Mouse (Mus musculus) liver, embryonic 13.5 days (tissue): ENCODE results near the gene Lrig1. TPM values are rescaled to one million over a fixed set of nuclear protein-coding genes. Genes with fewer than 3 reads are reported as not detected.

ENCODE experiments used
- ATAC-seq: fragments of 200-750 bp; cut with Nextera tagmentation; 2 replicates; pipeline ENCODE4 v1.8.0; 2017; ENCODE audit warnings: low read depth, mild to moderate bottlenecking, moderate number of reproducible peaks, moderate library complexity
- DNase-seq: peaks from one replicate; pipeline ENCODE4 v3.0.0; 2022
- H3K27ac ChIP-seq: fragments of 300-500 bp; sonication (generic); 2 replicates; pipeline ENCODE4 v1.5.1; 2015; ENCODE audit warnings: moderate library complexity, mild to moderate bottlenecking, inconsistent platforms
- H3K27me3 ChIP-seq: fragments of 300-500 bp; sonication (generic); 2 replicates; pipeline ENCODE4 v1.6.1; 2015; ENCODE audit warnings: mild to moderate bottlenecking, inconsistent platforms
- H3K36me3 ChIP-seq: fragments of 300-500 bp; sonication (generic); 2 replicates; pipeline ENCODE4 v1.6.1; 2015; ENCODE audit warnings: mild to moderate bottlenecking, inconsistent platforms
- H3K4me1 ChIP-seq: fragments of 300-500 bp; sonication (generic); replicated peaks from 2 replicates; pipeline ENCODE4 v1.6.1; 2015; ENCODE audit warnings: inconsistent platforms
- H3K4me2 ChIP-seq: fragments of 300-500 bp; sonication (generic); 2 replicates; pipeline ENCODE4 v1.6.1; 2015; ENCODE audit warnings: inconsistent platforms, mild to moderate bottlenecking, moderate library complexity
- H3K4me3 ChIP-seq: fragments of 300-500 bp; sonication (generic); replicated peaks from 2 replicates; pipeline ENCODE4 v1.5.1; 2015; ENCODE audit warnings: mild to moderate bottlenecking, inconsistent platforms
- H3K9ac ChIP-seq: fragments of 300-500 bp; sonication (generic); 2 replicates; pipeline ENCODE4 v1.6.1; 2015; ENCODE audit warnings: mild to moderate bottlenecking, inconsistent platforms
- H3K9me3 ChIP-seq: fragments of 300-500 bp; sonication (generic); replicated peaks from 2 replicates; pipeline ENCODE4 v1.6.1; 2016; ENCODE audit warnings: inconsistent platforms
- WGBS: fragments of 180-500 bp; shearing (Covaris S2); methylation state at CpG from one replicate; pipeline ENCODE4 v1.1.7; 2015; ENCODE audit not compliant: insufficient replicate concordance; 5-methylcytosine and 5-hydroxymethylcytosine counted together
- polyA plus RNA-seq: library from polyadenylated mRNA; unstranded; fragments of >200 nt; fragmentation: Nextera tagmentation; extraction: Ambion mirVana; gene quantifications from 2 replicates; pipeline ENCODE4 v1.2.1, GENCODE M21; 2015

The Lrig1 gene
- polyA plus RNA-seq, 1 experiment from 2014 or later, result 1.6 TPM

DNA sequence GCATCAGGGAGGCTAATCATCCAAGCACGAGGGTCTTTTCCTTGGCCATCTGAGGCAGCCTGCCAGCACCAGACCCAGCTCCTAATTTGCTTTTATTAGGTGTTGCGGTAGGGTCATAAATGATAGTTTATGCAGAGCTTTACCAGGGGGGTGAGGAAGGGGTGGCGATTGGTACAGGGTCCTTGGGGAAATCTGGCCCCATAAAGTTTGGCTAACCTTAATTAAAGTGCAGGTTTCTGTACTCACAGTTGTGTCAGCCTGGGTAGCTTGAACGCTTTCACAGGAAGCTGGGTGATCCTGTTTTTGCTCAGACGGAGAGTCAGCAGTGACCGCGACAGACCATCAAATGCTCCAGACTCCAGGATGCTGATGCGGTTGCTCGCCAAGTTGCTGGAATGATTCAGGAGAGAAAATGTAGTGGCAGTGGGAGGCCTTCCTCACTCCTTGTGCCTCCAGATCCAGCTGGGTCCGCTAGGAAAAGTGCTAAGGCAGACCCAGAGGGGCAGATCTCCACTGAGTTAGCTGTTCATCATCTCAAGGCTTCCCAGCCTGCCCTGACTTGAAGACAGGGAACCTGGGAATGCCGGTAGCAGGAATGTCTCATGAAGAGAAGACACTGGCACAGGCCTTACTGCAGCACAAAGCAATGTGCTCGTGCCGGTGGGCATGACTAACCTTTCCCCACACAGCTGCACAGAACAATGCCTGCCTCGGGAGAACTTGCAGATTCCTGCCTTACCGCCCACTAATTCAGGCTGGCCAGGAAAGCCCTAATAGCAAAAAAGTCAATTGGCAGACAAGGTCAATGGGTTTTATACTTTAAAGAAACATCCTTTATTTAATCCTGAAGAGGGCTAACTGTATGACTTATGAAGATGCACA is 72.0 kb downstream of the Lrig1 start:
- Histone ChIP-seq H3K27me3 (0 out of 2 replicates have a peak, but pooled peaks cover 3% of the 10 kb centered on the region), H3K9ac (no peak overlapping the region), H3K4me3 (no peak overlapping the region), H3K4me1 (no peaks in the 10 kb centered on the region), H3K9me3 (no peaks in the 10 kb centered on the region), H3K27ac (no peak overlapping the region), H3K36me3 (no peaks in the 10 kb centered on the region), H3K4me2 (no peak overlapping the region)
- DNase-seq, result no peak
- 49% methylated on average over 15 of the region's 15 CpGs for WGBS
- no peak for ATAC-seq

GRCm38 (mm10) chr6:94626807-94627206 is 73.2 kb downstream of the Lrig1 start:
- Histone ChIP-seq H3K9ac (no peak overlapping the region), H3K9me3 (no peaks in the 10 kb centered on the region), H3K4me2 (no peak overlapping the region), H3K36me3 (no peaks in the 10 kb centered on the region), H3K4me3 (no peak overlapping the region), H3K27me3 (0 out of 2 replicates have a peak, but pooled peaks cover 3% of the 10 kb centered on the region), H3K27ac (no peak overlapping the region), H3K4me1 (no peaks in the 10 kb centered on the region)
- WGBS, result 47% methylated on average over 2 of the region's 2 CpGs
- ATAC-seq (no peak), DNase-seq (no peak)

DNA sequence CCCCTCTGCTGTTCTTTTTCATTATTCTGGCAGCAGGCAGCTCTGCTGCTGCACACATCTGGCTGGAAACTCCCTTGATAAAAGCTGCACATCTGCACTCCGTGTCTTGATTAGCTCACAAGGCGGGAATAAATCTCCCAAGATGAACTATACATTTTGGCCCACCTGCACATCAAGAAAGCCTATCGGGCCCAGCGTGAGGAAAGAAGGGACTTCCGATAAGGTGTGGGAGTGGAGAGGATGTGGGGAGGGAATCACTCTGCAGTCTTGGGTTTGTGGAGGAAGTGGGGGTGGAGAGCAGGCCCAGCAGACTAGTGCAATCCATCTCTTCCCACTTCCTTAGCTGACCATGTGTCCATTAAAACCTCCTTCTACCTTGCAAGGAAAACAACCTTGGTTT is 74.1 kb downstream of the Lrig1 start:
- H3K4me1 ChIP-seq, result no peaks in the 10 kb centered on the region
- no peak for ATAC-seq
- no peak overlapping the region for H3K9ac ChIP-seq
- no peak overlapping the region for H3K4me2 ChIP-seq
- no peak overlapping the region for H3K4me3 ChIP-seq
- H3K36me3 ChIP-seq, result no peaks in the 10 kb centered on the region
- 0 out of 2 replicates have a peak, but pooled peaks cover 3% of the 10 kb centered on the region for H3K27me3 ChIP-seq
- no peak for DNase-seq
- H3K27ac ChIP-seq, result no peak overlapping the region
- 34% methylated on average over 5 of the region's 5 CpGs for WGBS
- no peaks in the 10 kb centered on the region for H3K9me3 ChIP-seq

- Histone ChIP-seq H3K9ac (no peak overlapping the region), H3K4me2 (no peak overlapping the region), H3K4me3 (no peak overlapping the region), H3K27ac (no peak overlapping the region), H3K36me3 (no peaks in the 10 kb centered on the region), H3K4me1 (no peaks in the 10 kb centered on the region), H3K27me3 (0 out of 2 replicates have a peak, but pooled peaks cover 3% of the 10 kb centered on the region), H3K9me3 (no peaks in the 10 kb centered on the region)
- DNase-seq, result no peak
- no peak for ATAC-seq
- 73% methylated on average over 5 of the region's 5 CpGs for WGBS
Measured at GRCm38 (mm10) chr6:94624543-94624942, 75.4 kb downstream of the Lrig1 start.

- Histone ChIP-seq H3K36me3 (no peaks in the 10 kb centered on the region), H3K27ac (no peak overlapping the region), H3K4me1 (no peaks in the 10 kb centered on the region), H3K9ac (no peak overlapping the region), H3K4me3 (no peak overlapping the region), H3K9me3 (no peaks in the 10 kb centered on the region), H3K27me3 (0 out of 2 replicates have a peak, but pooled peaks cover 3% of the 10 kb centered on the region), H3K4me2 (no peak overlapping the region)
- no peak for ATAC-seq
- DNase-seq, result peak; percentile 8
- 62% methylated on average over 4 of the region's 4 CpGs for WGBS
Measured at GRCm38 (mm10) chr6:94622983-94623382, 77.0 kb downstream of the Lrig1 start.

DNA sequence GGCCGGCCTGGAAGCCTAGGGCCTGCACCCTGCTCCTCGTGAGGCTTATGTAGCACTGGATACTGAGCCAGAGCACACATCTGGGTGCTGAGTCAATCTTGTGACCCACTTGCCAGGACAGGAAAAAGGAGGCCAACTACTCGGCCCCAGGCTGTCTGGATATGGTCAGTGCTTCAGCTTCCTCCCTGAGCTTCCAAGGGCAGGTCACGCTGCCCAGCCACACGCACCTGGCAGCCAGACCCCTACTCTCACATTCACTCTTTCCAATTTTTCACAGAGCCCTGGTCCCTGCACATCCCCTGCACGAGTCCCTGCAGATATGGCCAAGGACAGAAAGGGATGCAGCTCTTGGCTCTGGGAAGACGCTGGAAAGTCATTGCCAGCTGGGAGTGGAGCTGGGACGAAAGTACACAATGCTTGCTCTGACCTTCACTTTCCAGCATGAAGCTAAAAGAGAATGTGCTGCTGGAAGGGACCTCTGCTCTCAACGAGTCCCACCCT is 79.1 kb downstream of the Lrig1 start:
- 61% methylated on average over 9 of the region's 9 CpGs for whole genome bisulfite sequencing
- no peak overlapping the region for H3K4me2 ChIP-seq
- no peak for DNase-seq
- no peaks in the 10 kb centered on the region for H3K4me1 ChIP-seq
- H3K36me3 ChIP-seq, result no peaks in the 10 kb centered on the region
- no peaks in the 10 kb centered on the region for H3K9me3 ChIP-seq
- H3K27ac ChIP-seq, result no peak overlapping the region
- H3K27me3 ChIP-seq, result no peaks in the 10 kb centered on the region
- no peak overlapping the region for H3K4me3 ChIP-seq
- ATAC-seq, result no peak
- no peak overlapping the region for H3K9ac ChIP-seq

GRCm38 (mm10) chr6:94620287-94620686 is 79.7 kb downstream of the Lrig1 start:
- Histone ChIP-seq H3K9me3 (no peaks in the 10 kb centered on the region), H3K9ac (no peak overlapping the region), H3K4me3 (no peak overlapping the region), H3K4me2 (no peak overlapping the region), H3K4me1 (no peaks in the 10 kb centered on the region), H3K27me3 (no peaks in the 10 kb centered on the region), H3K36me3 (no peaks in the 10 kb centered on the region), H3K27ac (no peak overlapping the region)
- 67% methylated on average over 6 of the region's 6 CpGs for WGBS
- no peak for DNase-seq
- ATAC-seq, result no peak

GRCm38 (mm10) chr6:94618671-94619070 is 81.3 kb downstream of the Lrig1 start:
- H3K4me3 ChIP-seq, result no peak overlapping the region
- WGBS, result 73% methylated on average over 5 of the region's 5 CpGs
- no peaks in the 10 kb centered on the region for H3K36me3 ChIP-seq
- no peaks in the 10 kb centered on the region for H3K27me3 ChIP-seq
- ATAC-seq (no peak), DNase-seq (no peak)
- H3K27ac ChIP-seq, result no peak overlapping the region
- H3K9me3 ChIP-seq, result no peaks in the 10 kb centered on the region
- no peaks in the 10 kb centered on the region for H3K4me1 ChIP-seq
- no peak overlapping the region for H3K4me2 ChIP-seq
- H3K9ac ChIP-seq, result no peak overlapping the region

DNA sequence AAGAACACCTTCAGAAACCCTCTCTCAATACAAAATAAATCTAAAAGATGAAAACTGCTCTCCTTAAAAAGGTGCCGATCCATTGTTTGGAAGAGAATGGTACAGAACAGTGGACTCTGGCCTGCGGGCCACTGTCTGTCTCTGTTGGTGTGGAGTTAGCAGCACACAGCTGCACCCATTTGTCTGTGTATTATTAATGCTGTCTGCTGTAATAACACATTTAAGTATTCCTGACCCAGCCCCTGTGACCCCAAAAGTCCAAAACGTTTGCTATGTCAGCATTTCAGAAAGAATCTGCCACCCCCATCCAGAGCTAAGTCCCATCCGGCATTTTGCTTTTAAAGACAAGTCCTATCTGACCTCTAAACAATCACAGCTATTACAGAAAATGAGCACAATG is 84.0 kb downstream of the Lrig1 start:
- H3K27ac ChIP-seq, result no peak overlapping the region
- H3K9me3 ChIP-seq, result no peaks in the 10 kb centered on the region
- no peak overlapping the region for H3K4me3 ChIP-seq
- no peaks in the 10 kb centered on the region for H3K4me1 ChIP-seq
- DNase-seq (no peak), ATAC-seq (no peak)
- H3K27me3 ChIP-seq, result no peaks in the 10 kb centered on the region
- WGBS, result 61% methylated on average over 4 of the region's 4 CpGs
- 0 out of 2 replicates have a peak, but pooled peaks cover 3% of the 10 kb centered on the region for H3K36me3 ChIP-seq
- H3K9ac ChIP-seq, result no peak overlapping the region
- H3K4me2 ChIP-seq, result no peak overlapping the region

DNA sequence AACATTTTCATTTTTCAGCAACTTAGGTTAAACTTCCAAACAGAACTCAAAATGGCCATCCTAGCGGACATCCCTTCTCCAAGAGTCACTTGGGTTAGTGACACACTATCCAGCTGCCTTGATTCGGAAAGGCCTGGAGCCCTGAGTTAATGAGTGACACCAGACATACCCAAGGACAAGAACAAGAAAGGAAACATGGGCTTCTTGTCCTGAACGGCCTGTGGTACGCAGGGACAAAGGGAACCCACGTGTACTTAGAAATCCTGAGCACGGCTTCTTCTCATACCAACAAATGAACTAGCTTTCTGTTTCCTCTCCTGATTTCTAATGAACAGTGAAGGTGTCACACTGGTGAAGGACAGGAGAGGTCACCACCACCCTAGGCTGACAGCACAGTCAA is 85.6 kb downstream of the Lrig1 start:
- Histone ChIP-seq H3K4me1 (no peaks in the 10 kb centered on the region), H3K9ac (no peak overlapping the region), H3K4me2 (no peak overlapping the region), H3K36me3 (peaks cover 10% of the 10 kb centered on the region), H3K9me3 (no peaks in the 10 kb centered on the region), H3K27ac (no peak overlapping the region), H3K4me3 (no peak overlapping the region), H3K27me3 (no peaks in the 10 kb centered on the region)
- DNase-seq, result no peak
- 70% methylated on average over 6 of the region's 6 CpGs for WGBS
- no peak for ATAC-seq

GRCm38 (mm10) chr6:94613235-94613895 is 86.6 kb downstream of the Lrig1 start:
- Histone ChIP-seq H3K4me3 (no peak overlapping the region), H3K27me3 (no peaks in the 10 kb centered on the region), H3K4me2 (no peak overlapping the region), H3K9me3 (no peaks in the 10 kb centered on the region), H3K9ac (no peak overlapping the region), H3K36me3 (peaks cover 15% of the 10 kb centered on the region), H3K27ac (no peak overlapping the region), H3K4me1 (no peaks in the 10 kb centered on the region)
- 66% methylated on average over 6 of the region's 6 CpGs for WGBS
- DNase-seq (no peak), ATAC-seq (no peak)
